In the genomic region with DNA sequence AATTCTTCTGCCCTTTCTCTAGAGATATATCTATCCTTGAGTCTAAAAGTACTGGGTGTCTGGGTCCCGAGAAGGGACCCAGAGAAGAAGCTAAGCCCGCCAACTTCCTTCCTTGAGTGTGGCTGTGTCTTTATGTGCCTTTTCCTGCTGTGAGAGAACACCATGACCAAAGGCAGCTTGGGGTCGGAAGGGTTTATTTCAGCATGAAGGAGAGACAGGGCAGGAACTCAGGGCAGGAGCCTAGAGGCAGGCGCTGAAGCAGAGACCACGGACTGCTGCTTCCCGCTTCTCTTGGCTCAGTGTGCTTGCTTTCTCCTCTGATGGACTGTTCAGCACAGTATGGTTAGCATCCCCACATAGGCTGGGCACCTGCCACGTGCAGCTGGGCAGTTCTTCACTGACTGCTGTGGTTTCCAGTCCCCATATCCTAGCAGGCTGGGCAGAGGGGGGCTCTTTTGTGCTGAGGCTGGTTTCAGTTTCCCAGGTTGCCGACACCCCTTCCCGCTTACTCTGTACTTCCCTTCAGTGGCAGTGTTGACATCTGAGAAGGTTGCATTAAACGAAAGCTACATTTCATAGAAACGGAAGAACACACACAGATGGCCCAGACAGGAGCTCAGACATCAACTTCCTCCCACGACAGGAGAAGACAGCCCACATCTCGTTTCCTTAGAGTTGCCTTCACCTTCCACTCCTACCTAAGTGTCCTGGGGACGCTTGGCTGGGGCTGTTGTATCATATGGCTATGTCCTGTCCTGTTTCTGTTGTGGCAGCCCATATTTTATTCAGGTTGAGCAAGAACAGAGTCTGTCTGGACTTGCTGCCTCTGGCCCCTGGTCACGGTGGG, we compare ENCODE assay signal across 8 mouse cellular contexts. TPM values are rescaled to one million over a fixed set of nuclear protein-coding genes. Genes with fewer than 3 reads are reported as not detected.
DNase-seq lines count a peak whose midpoint lies in the region; ATAC-seq lines count a peak whose summit lies in the region.

No protein-coding gene starts in this region.

- peaks cover 16% of the 10 kb centered on the region for H3K4me1 ChIP-seq in liver, embryonic 13.5 days (replicated peaks)
- peaks cover 3% of the 10 kb centered on the region; the same call in 1 of the 2 replicates for H3K4me1 ChIP-seq in hindbrain, embryonic 14.5 days (replicated peaks; ENCODE audit: control insufficient read depth, insufficient read depth, low read length)

- peaks cover 6% of the 10 kb centered on the region; the same call in 1 of the 2 replicates for H3K36me3 ChIP-seq in liver, embryonic 13.5 days
- H3K36me3 ChIP-seq in hindbrain, embryonic 14.5 days (replicated peaks; ENCODE audit: control insufficient read depth, insufficient read depth), result peaks cover 3% of the 10 kb centered on the region; the same call in 1 of the 2 replicates

- no peak overlapping the region for H3K9ac ChIP-seq in liver, embryonic 13.5 days
- no peak overlapping the region for H3K9ac ChIP-seq in hindbrain, embryonic 14.5 days

- ATAC-seq in liver, embryonic 13.5 days (ENCODE audit: low read depth), result 0 out of 2 replicates have a peak, but pooled peaks have one; percentile 23
- ATAC-seq in hindbrain, embryonic 14.5 days (ENCODE audit: low FRiP score), result no peak

- peak; percentile 51 for DNase-seq in layer of hippocampus, adult 11-12 months (ENCODE audit: low spot score)
- DNase-seq in layer of hippocampus, postnatal 10 days (ENCODE audit: low spot score in 2 of 2), result no peak
- peak; percentile 63 for DNase-seq in T-cell, adult 2 months (ENCODE audit: low spot score)
- DNase-seq in liver, embryonic 13.5 days, result no peak
- peak; percentile 19 to 40 for DNase-seq in spleen, postnatal 10 days (ENCODE audit: low spot score in 2 of 2)
- DNase-seq in hindbrain, embryonic 14.5 days (ENCODE audit: low spot score), result no peak
- no peak for DNase-seq in right cerebral cortex, postnatal 25 days
- DNase-seq in testis, postnatal 10 days (ENCODE audit: low spot score), result no peak

- no peaks in the 10 kb centered on the region for H3K9me3 ChIP-seq in liver, embryonic 13.5 days (replicated peaks)
- H3K9me3 ChIP-seq in hindbrain, embryonic 14.5 days (ENCODE audit: control insufficient read depth, low read length), result no peaks in the 10 kb centered on the region

- H3K27ac ChIP-seq in liver, embryonic 13.5 days, result peak overlapping the region; percentile 56; the same call in 1 of the 2 replicates
- no peak overlapping the region for H3K27ac ChIP-seq in hindbrain, embryonic 14.5 days

- 36% methylated on average over 15 of the region's 15 CpGs for WGBS in liver, embryonic 13.5 days (ENCODE audit: insufficient replicate concordance)
- 83% methylated on average over 15 of the region's 15 CpGs for WGBS in hindbrain, embryonic 14.5 days

- H3K4me2 ChIP-seq in liver, embryonic 13.5 days, result peak overlapping the region; percentile 15; the same call in 1 of the 2 replicates
- no peak overlapping the region for H3K4me2 ChIP-seq in hindbrain, embryonic 14.5 days (replicated peaks)

- H3K27me3 ChIP-seq in liver, embryonic 13.5 days, result no peaks in the 10 kb centered on the region
- no peaks in the 10 kb centered on the region for H3K27me3 ChIP-seq in hindbrain, embryonic 14.5 days (ENCODE audit: control insufficient read depth, insufficient read depth, low read length)

- no peak overlapping the region for H3K4me3 ChIP-seq in liver, embryonic 13.5 days (replicated peaks)
- H3K4me3 ChIP-seq in hindbrain, embryonic 14.5 days (replicated peaks; ENCODE audit: low read length), result no peak overlapping the region

RNA-seq across cellular contexts. Expression of gene 1600014C10Rik, which starts 6.3 kb away (rescaled TPM):
- 10 to 100 TPM; 17.6 to 19.7 TPM for total RNA-seq in layer of hippocampus, postnatal 10 days (2021)
- polyA plus RNA-seq in liver, embryonic 13.5 days (2015; fragmentation: Nextera tagmentation; extraction: Ambion mirVana), result 8.7 and 9.0 TPM in 2 replicates
- polyA plus RNA-seq in hindbrain, embryonic 14.5 days (2014; fragmentation: Nextera tagmentation; extraction: Ambion mirVana), result 29.2 and 33.9 TPM in 2 replicates

RNA-seq across cellular contexts. Expression of gene Plekhf1, which starts 38.5 kb away (rescaled TPM):
- total RNA-seq in layer of hippocampus, postnatal 10 days (2021), result 1 to 10 TPM; 1.3 to 1.8 TPM
- polyA plus RNA-seq in liver, embryonic 13.5 days (2015; fragmentation: Nextera tagmentation; extraction: Ambion mirVana), result 0.44 and 0.46 TPM in 2 replicates
- 0.66 and 0.90 TPM in 2 replicates for polyA plus RNA-seq in hindbrain, embryonic 14.5 days (2014; fragmentation: Nextera tagmentation; extraction: Ambion mirVana)

Comparison
In these comparisons a context has a peak if more than half of its experiments do, and no peak if none do; other contexts are left out.
1. DNase-seq: peak in layer of hippocampus, adult 11-12 months (single experiment), T-cell, adult 2 months (single experiment) and spleen, postnatal 10 days (2 of 2); none in layer of hippocampus, postnatal 10 days (0 of 2), liver, embryonic 13.5 days (single experiment), hindbrain, embryonic 14.5 days (single experiment), right cerebral cortex, postnatal 25 days (single experiment) and testis, postnatal 10 days (single experiment).